ENCODE assay signal across 23 mouse cellular contexts in the genomic region with DNA sequence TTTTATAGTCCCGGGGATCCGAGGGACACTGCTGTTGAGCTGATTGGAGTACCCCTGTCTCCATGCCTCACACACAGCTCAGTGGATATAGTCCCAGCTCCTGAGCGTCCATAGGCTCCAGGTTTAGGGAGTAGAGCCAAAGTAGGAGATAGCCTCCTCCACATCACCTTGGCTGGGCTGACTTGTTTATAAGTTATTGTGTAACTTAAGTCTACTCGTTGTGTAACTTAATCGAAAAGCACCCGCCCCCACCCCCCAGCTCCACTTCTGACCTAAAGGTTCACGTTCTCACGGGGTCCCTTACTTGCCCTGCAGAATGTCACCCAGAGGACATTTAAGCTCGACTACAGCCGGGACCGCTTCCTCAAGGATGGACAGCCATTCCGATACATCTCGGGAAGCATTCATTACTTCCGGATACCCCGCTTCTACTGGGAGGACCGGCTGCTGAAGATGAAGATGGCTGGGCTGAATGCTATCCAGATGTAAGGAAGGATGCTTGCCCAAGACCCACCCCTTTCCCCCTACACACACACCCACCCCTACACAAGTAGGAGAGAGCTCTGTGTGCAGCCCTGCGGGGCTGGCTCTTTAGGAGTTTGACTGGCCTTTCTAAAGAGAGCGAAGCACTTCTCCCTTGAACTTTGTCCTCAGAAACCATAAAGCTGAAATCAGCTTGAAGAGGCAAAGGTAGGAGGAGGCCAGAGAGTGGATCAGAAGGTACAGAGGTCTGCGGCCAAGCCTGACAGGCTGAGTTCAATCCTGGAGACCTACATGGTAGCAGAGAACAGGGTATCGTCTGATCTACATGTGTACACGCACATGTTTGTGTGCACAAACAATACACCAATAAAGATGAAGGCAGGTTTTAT. TPM values are rescaled to one million over a fixed set of nuclear protein-coding genes. Genes with fewer than 3 reads are reported as not detected.
A peak's percentile ranks its signal among the peaks of the same experiment; 100 is the strongest.
DNase-seq lines count a peak whose midpoint lies in the region; ATAC-seq and TF ChIP-seq lines count a peak whose summit lies in the region.
"Had no signal": no experiment of that assay in that cellular context is flagged by ENCODE, and none has a peak within 500 bp of the region (broad histone marks: within the 10 kb centered on the region; RNA-seq: fewer than 3 reads in every experiment).

No protein-coding gene starts in this region.

- peaks cover 6% of the 10 kb centered on the region; the same call in 1 of the 2 replicates for H3K4me1 ChIP-seq in liver, embryonic 13.5 days (replicated peaks)
- H3K4me1 ChIP-seq in liver, embryonic 11.5 days (replicated peaks; ENCODE audit: control insufficient read depth, insufficient read depth, low read length), result no peaks in the 10 kb centered on the region
- no peaks in the 10 kb centered on the region for H3K4me1 ChIP-seq in kidney, postnatal 0 days (replicated peaks; ENCODE audit: insufficient read depth, low read length)
- peaks cover 7% of the 10 kb centered on the region; the same call in 1 of the 2 replicates for H3K4me1 ChIP-seq in small intestine, adult 2 months (ENCODE audit: control insufficient read depth, insufficient read depth, insufficient read length, low read length)
- no peaks in the 10 kb centered on the region for H3K4me1 ChIP-seq in midbrain, embryonic 15.5 days
- H3K4me1 ChIP-seq: forebrain, embryonic 13.5 days; limb, embryonic 15.5 days; midbrain, embryonic 12.5 days; neural tube, embryonic 13.5 days had no signal

- no peak overlapping the region for H3K9ac ChIP-seq in liver, embryonic 13.5 days
- H3K9ac ChIP-seq in liver, embryonic 11.5 days (ENCODE audit: low read depth, low read length), result no peak overlapping the region
- H3K9ac ChIP-seq in kidney, postnatal 0 days (ENCODE audit: low read depth, low read length), result no peak overlapping the region
- H3K9ac ChIP-seq in midbrain, embryonic 15.5 days, result no peak overlapping the region
- H3K9ac ChIP-seq: forebrain, embryonic 13.5 days; limb, embryonic 15.5 days; midbrain, embryonic 12.5 days; neural tube, embryonic 13.5 days had no signal

- no peak for DNase-seq in liver, embryonic 13.5 days
- DNase-seq in liver, embryonic 11.5 days (ENCODE audit: low spot score), result no peak
- DNase-seq in kidney, adult 18-20 months, result peak; percentile 50
- no peak for DNase-seq in kidney, postnatal 0 days (ENCODE audit: low spot score)
- DNase-seq in testis, postnatal 10 days (ENCODE audit: low spot score), result no peak
- no peak for DNase-seq in adrenal gland, postnatal 4 days (ENCODE audit: low spot score in 2 of 2)
- DNase-seq: adrenal gland, postnatal 25 days; cerebellum, adult 18-20 months; cerebellum, postnatal 36 days; gastrocnemius, postnatal 14 days; heart, adult 18-20 months; heart, postnatal 36 days; spleen, adult 18-20 months; thymus, adult 18-20 months had no signal

- ATAC-seq in liver, embryonic 13.5 days (ENCODE audit: low read depth), result 0 out of 2 replicates have a peak, but pooled peaks have one; percentile 9
- ATAC-seq in liver, embryonic 11.5 days (replicated peaks; ENCODE audit: low FRiP score), result no peak
- peak; percentile 35 for ATAC-seq in kidney, postnatal 0 days (replicated peaks; ENCODE audit: low FRiP score, low read depth)
- no peak for ATAC-seq in midbrain, embryonic 15.5 days (replicated peaks)
- ATAC-seq: hindbrain, embryonic 16.5 days had no signal

- peak; percentile 47; the same call in 1 of the 2 replicates for TF ChIP-seq POLR2A in small intestine, adult 2 months (IDR thresholded peaks at IDR 0.05; ENCODE audit: low read depth, low read length)

- no peak overlapping the region for H3K4me3 ChIP-seq in liver, embryonic 13.5 days (replicated peaks)
- H3K4me3 ChIP-seq in liver, embryonic 11.5 days (ENCODE audit: low read depth, low read length), result no peak overlapping the region
- H3K4me3 ChIP-seq in kidney, postnatal 0 days (replicated peaks; ENCODE audit: low read depth, low read length), result no peak overlapping the region
- H3K4me3 ChIP-seq in small intestine, adult 2 months (ENCODE audit: low read depth, low read length), result peak overlapping the region; percentile 49
- H3K4me3 ChIP-seq in midbrain, embryonic 15.5 days, result no peak overlapping the region
- H3K4me3 ChIP-seq: erythroblast, embryonic 14.5 days; forebrain, embryonic 13.5 days; limb, embryonic 15.5 days; midbrain, embryonic 12.5 days; neural tube, embryonic 13.5 days had no signal

- H3K27ac ChIP-seq in liver, embryonic 13.5 days, result no peak overlapping the region
- H3K27ac ChIP-seq in liver, embryonic 11.5 days (ENCODE audit: low read depth, low read length), result no peak overlapping the region
- peak overlapping the region; percentile 43; the same call in 1 of the 2 replicates for H3K27ac ChIP-seq in kidney, postnatal 0 days
- H3K27ac ChIP-seq in small intestine, adult 2 months (ENCODE audit: insufficient read depth, low read depth, low read length), result peak overlapping the region; percentile 36; the same call in 1 of the 2 replicates
- H3K27ac ChIP-seq in midbrain, embryonic 15.5 days, result no peak overlapping the region
- H3K27ac ChIP-seq: forebrain, embryonic 13.5 days; limb, embryonic 15.5 days; macrophage; midbrain, embryonic 12.5 days; neural tube, embryonic 13.5 days had no signal

- H3K36me3 ChIP-seq in liver, embryonic 13.5 days, result peaks cover 14% of the 10 kb centered on the region
- peaks cover 3% of the 10 kb centered on the region; the same call in 1 of the 2 replicates for H3K36me3 ChIP-seq in liver, embryonic 11.5 days (ENCODE audit: control insufficient read depth, insufficient read depth, low read length)
- peaks cover 5% of the 10 kb centered on the region; the same call in 1 of the 2 replicates for H3K36me3 ChIP-seq in kidney, postnatal 0 days (ENCODE audit: insufficient read depth, low read length)
- H3K36me3 ChIP-seq in small intestine, adult 2 months (ENCODE audit: control insufficient read depth, insufficient read depth, low read length), result peaks cover 2% of the 10 kb centered on the region; the same call in 1 of the 2 replicates
- no peaks in the 10 kb centered on the region for H3K36me3 ChIP-seq in midbrain, embryonic 15.5 days (replicated peaks)

- no peak for TF ChIP-seq CTCF in kidney, postnatal 0 days (IDR thresholded peaks at IDR 0.05; ENCODE audit: low read depth)
- TF ChIP-seq CTCF in small intestine, adult 2 months (IDR thresholded peaks at IDR 0.05; ENCODE audit: extremely low read depth, insufficient read length, insufficient replicate concordance, low read depth, low read length), result no peak

- WGBS in liver, embryonic 13.5 days (ENCODE audit: insufficient replicate concordance), result 79% methylated on average over 21 of the region's 21 CpGs
- 87% methylated on average over 21 of the region's 21 CpGs for WGBS in liver, embryonic 11.5 days
- 65% methylated on average over 21 of the region's 21 CpGs for WGBS in kidney, postnatal 0 days
- 49% methylated on average over 21 of the region's 21 CpGs for WGBS in small intestine, adult 2 months
- WGBS in midbrain, embryonic 15.5 days, result 94% methylated on average over 21 of the region's 21 CpGs

- no peak overlapping the region for H3K4me2 ChIP-seq in liver, embryonic 13.5 days
- H3K4me2 ChIP-seq in liver, embryonic 11.5 days, result no peak overlapping the region
- no peak overlapping the region for H3K4me2 ChIP-seq in kidney, postnatal 0 days (ENCODE audit: low read length)
- no peak overlapping the region for H3K4me2 ChIP-seq in midbrain, embryonic 15.5 days
- H3K4me2 ChIP-seq: forebrain, embryonic 13.5 days; limb, embryonic 15.5 days; midbrain, embryonic 12.5 days; neural tube, embryonic 13.5 days had no signal

- H3K27me3 ChIP-seq in liver, embryonic 13.5 days, result no peaks in the 10 kb centered on the region
- no peaks in the 10 kb centered on the region for H3K27me3 ChIP-seq in liver, embryonic 11.5 days (replicated peaks; ENCODE audit: control insufficient read depth, insufficient read depth, low read length)
- H3K27me3 ChIP-seq in kidney, postnatal 0 days (ENCODE audit: insufficient read depth, low read length), result no peaks in the 10 kb centered on the region
- no peaks in the 10 kb centered on the region for H3K27me3 ChIP-seq in small intestine, adult 2 months (ENCODE audit: control insufficient read depth, insufficient read depth, low read length)
- no peaks in the 10 kb centered on the region for H3K27me3 ChIP-seq in midbrain, embryonic 15.5 days (replicated peaks)
- H3K27me3 ChIP-seq: forebrain, embryonic 13.5 days; limb, embryonic 15.5 days; midbrain, embryonic 12.5 days; neural tube, embryonic 13.5 days had no signal

- 0 out of 2 replicates have a peak, but pooled peaks cover 3% of the 10 kb centered on the region for H3K9me3 ChIP-seq in liver, embryonic 13.5 days (replicated peaks)
- H3K9me3 ChIP-seq in liver, embryonic 11.5 days (ENCODE audit: control insufficient read depth, low read length), result no peaks in the 10 kb centered on the region
- H3K9me3 ChIP-seq in kidney, postnatal 0 days (replicated peaks; ENCODE audit: low read length), result no peaks in the 10 kb centered on the region
- H3K9me3 ChIP-seq in midbrain, embryonic 15.5 days, result no peaks in the 10 kb centered on the region
- H3K9me3 ChIP-seq: limb, embryonic 15.5 days; midbrain, embryonic 12.5 days; neural tube, embryonic 13.5 days had no signal

RNA-seq across cellular contexts. Expression of gene Tmppe, which starts 16.0 kb away (rescaled TPM):
- 2.9 and 3.4 TPM in 2 replicates for polyA plus RNA-seq in liver, embryonic 13.5 days (2015; fragmentation: Nextera tagmentation; extraction: Ambion mirVana)
- polyA plus RNA-seq in liver, embryonic 11.5 days (2014; fragmentation: Nextera tagmentation; extraction: Ambion mirVana), result 5.3 and 5.7 TPM in 2 replicates
- polyA plus RNA-seq in kidney, postnatal 0 days (2015; fragmentation: Nextera tagmentation; extraction: Ambion mirVana), result 7.0 and 9.7 TPM in 2 replicates
- 3.8 and 4.6 TPM in 2 replicates for polyA plus RNA-seq in small intestine, adult 2 months (2012; rRNA removed)
- 10 to 100 TPM; 10.6 to 10.8 TPM for total RNA-seq in adrenal gland, postnatal 4 days (2021)
- 10.4 and 11.0 TPM in 2 replicates for polyA plus RNA-seq in midbrain, embryonic 15.5 days (2015; fragmentation: Nextera tagmentation; extraction: Ambion mirVana)

RNA-seq across cellular contexts. Expression of gene Glb1, which starts 16.0 kb away (rescaled TPM):
- polyA plus RNA-seq in liver, embryonic 13.5 days (2015; fragmentation: Nextera tagmentation; extraction: Ambion mirVana), result 13.2 and 14.6 TPM in 2 replicates
- 26.4 and 28.8 TPM in 2 replicates for polyA plus RNA-seq in liver, embryonic 11.5 days (2014; fragmentation: Nextera tagmentation; extraction: Ambion mirVana)
- polyA plus RNA-seq in kidney, postnatal 0 days (2015; fragmentation: Nextera tagmentation; extraction: Ambion mirVana), result 77.9 and 85.5 TPM in 2 replicates
- 15.5 and 25.4 TPM in 2 replicates for polyA plus RNA-seq in small intestine, adult 2 months (2012; rRNA removed)
- 10 to 100 TPM; 38.7 to 45.5 TPM for total RNA-seq in adrenal gland, postnatal 4 days (2021)
- polyA plus RNA-seq in midbrain, embryonic 15.5 days (2015; fragmentation: Nextera tagmentation; extraction: Ambion mirVana), result 26.9 and 27.3 TPM in 2 replicates

RNA-seq across cellular contexts. Expression of gene Crtap, which starts 26.4 kb away (rescaled TPM):
- polyA plus RNA-seq in liver, embryonic 13.5 days (2015; fragmentation: Nextera tagmentation; extraction: Ambion mirVana), result 22.5 TPM in 2 replicates
- polyA plus RNA-seq in liver, embryonic 11.5 days (2014; fragmentation: Nextera tagmentation; extraction: Ambion mirVana), result 45.7 and 46.8 TPM in 2 replicates
- polyA plus RNA-seq in kidney, postnatal 0 days (2015; fragmentation: Nextera tagmentation; extraction: Ambion mirVana), result 133 and 140 TPM in 2 replicates
- polyA plus RNA-seq in small intestine, adult 2 months (2012; rRNA removed), result 21.9 and 28.8 TPM in 2 replicates
- 100 to 1,000 TPM; 155 to 160 TPM for total RNA-seq in adrenal gland, postnatal 4 days (2021)
- 22.9 TPM in 2 replicates for polyA plus RNA-seq in midbrain, embryonic 15.5 days (2015; fragmentation: Nextera tagmentation; extraction: Ambion mirVana)

Comparison
In these comparisons a context has a peak if more than half of its experiments do, and no peak if none do; other contexts are left out.
1. ATAC-seq: peak in liver, embryonic 13.5 days (single experiment) and kidney, postnatal 0 days (single experiment); none in liver, embryonic 11.5 days (single experiment) and midbrain, embryonic 15.5 days (single experiment).
2. H3K27ac ChIP-seq: peak in kidney, postnatal 0 days (single experiment) and small intestine, adult 2 months (single experiment); none in liver, embryonic 13.5 days (single experiment), liver, embryonic 11.5 days (single experiment) and midbrain, embryonic 15.5 days (single experiment).